Mouse (Mus musculus): ENCODE results near the gene Cyp20a1. TPM values are rescaled to one million over a fixed set of nuclear protein-coding genes. Genes with fewer than 3 reads are reported as not detected.

Gene Cyp20a1
- 8.8 to 11.8 TPM (median 10.8 TPM) in 4 replicates for total RNA-seq (2023; ENCODE audit: inconsistent age)

DNA sequence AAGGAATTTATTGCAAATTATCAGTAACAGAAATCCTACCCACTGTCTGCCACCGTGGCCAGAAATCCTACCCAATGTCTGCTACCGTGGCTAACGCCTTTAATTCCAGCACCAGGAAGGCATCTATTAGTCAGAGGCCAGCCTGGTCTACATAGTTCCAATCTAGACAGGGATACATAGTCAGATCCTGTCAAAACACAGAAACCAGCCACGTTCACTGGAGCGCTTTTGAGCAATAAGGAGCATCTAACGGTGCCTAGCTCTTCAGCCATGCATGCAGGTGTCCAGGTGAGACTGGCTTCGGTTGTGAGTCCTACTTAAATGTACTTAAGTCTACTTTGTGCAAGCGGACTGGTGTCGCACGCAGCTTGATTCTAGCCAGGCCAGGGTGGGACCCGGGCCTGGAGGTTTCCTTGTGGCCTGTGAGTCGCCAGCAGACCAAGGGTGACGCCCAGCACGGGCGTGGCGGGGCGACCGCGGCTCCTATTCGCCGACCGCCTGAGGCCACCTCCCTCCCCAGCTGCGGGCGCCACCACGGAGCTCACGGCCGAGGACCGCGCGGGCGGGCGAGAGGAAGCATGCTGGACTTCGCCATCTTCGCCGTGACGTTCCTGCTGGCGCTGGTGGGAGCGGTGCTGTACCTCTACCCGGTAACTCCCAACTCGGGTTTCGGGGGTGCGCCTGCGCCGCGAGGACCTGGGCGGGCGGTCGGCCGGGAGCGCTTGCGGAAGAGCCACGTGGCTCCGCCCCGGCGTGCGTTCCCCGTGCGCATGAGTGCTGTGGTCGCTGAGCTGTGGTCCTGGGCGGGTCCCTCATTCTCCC, at the start of gene Cyp20a1:
Gene Cyp20a1, plus strand, starts transcription at position 516 of the 822 bp plus-strand sequence.

DNA sequence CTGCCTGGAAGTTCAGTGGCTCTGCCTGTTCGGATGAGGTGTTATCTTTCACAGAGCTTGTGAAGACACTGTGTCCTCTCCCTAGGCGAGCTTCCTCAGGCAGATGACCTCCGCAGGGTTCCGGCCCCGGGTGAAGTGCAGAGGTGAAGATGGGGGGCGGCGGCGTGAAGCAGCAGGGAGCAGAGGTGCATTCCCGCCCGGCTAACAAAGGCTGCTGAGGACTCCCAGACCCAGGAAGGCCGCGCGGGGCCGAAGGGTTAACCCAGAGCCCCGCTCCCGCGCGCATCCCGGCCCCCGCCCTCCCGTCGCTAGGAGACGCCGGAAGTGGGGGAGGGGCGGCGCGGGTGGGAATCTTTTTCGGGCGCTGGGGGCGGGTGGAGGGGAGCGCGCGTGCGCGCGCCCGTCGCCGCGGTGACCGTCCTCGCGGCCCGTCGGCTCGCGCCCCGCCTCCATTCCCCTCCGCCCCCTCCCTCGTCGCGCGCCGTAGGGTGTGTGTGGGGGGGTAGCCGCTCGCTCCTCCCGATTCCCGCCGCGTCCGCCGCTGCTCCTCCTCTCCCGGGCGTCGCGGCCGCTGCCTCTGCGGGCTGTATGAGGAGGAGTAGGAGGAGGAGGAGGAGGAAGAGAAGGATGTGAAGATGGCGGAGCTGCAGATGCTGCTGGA, 66.2 kb downstream of the Cyp20a1 start, which contains the start of gene Abi2:
Gene Abi2, plus strand, starts transcription at position 452 of the 661 bp plus-strand sequence.

Other genes with a start within 250 kb of the Cyp20a1 start
- 11.4 to 14.6 TPM (median 13.8 TPM) in 4 replicates for gene Carf, start 245.1 kb upstream of the Cyp20a1 start, total RNA-seq (2023; ENCODE audit: inconsistent age)
- 25.1 to 29.9 TPM (median 25.9 TPM) in 4 replicates for gene Wdr12, start 244.7 kb upstream of the Cyp20a1 start, total RNA-seq (2023; ENCODE audit: inconsistent age)
- 29.2 to 34.0 TPM (median 32.8 TPM) in 4 replicates for gene Nbeal1, start 162.7 kb upstream of the Cyp20a1 start, total RNA-seq (2023; ENCODE audit: inconsistent age)
- 3.5 to 9.5 TPM (median 5.8 TPM) in 4 replicates for gene Abi2, start 66.3 kb downstream of the Cyp20a1 start, total RNA-seq (2023; ENCODE audit: inconsistent age)
- gene Raph1, start 223.8 kb downstream of the Cyp20a1 start, total RNA-seq (2023; ENCODE audit: inconsistent age) = 0.45 to 1.5 TPM (median 1.4 TPM) in 4 replicates